Mouse (Mus musculus) cortical plate, adult 2 months (tissue): ENCODE measurements around the gene Olfr1412. TPM values are rescaled to one million over a fixed set of nuclear protein-coding genes. Genes with fewer than 3 reads are reported as not detected.

Experiments used
- H3K27ac ChIP-seq: fragments of 200-500 bp; 2 replicates; pipeline ENCODE4 v1.5.1; 2012; ENCODE audit warnings: low read length, control low read depth, inconsistent platforms; ENCODE audit not compliant: insufficient read depth
- H3K4me1 ChIP-seq: fragments of 200-500 bp; 2 replicates; pipeline ENCODE4 v1.6.1; 2011; ENCODE audit warnings: low read length; ENCODE audit not compliant: control insufficient read depth, insufficient read depth
- H3K4me3 ChIP-seq: fragments of 200-500 bp; 2 replicates; pipeline ENCODE4 v1.5.1; 2011; ENCODE audit warnings: mild to moderate bottlenecking, low read length, control low read depth; ENCODE audit not compliant: insufficient read depth
- CTCF ChIP-seq: fragments of 200-500 bp; IDR thresholded peaks from 2 replicates; pipeline ENCODE4 v1.5.1; 2011; ENCODE audit warnings: mild to moderate bottlenecking, control low read depth, low read length; ENCODE audit not compliant: insufficient read depth; ENCODE audit errors: extremely low read depth
- POLR2A ChIP-seq: fragments of 200-500 bp; IDR thresholded peaks from 2 replicates; pipeline ENCODE4 v1.6.1; 2011; ENCODE audit warnings: mild to moderate bottlenecking, low read length, control low read depth; ENCODE audit not compliant: insufficient read depth; ENCODE audit errors: extremely low read depth
- polyA plus RNA-seq: library from polyadenylated mRNA; depleted of rRNA; stranded (reverse); fragments of >200 nt; gene quantifications from 2 replicates; pipeline ENCODE4 v1.2.3, GENCODE M21; 2012; rRNA removed

Gene Olfr1412
- polyA plus RNA-seq: not detected in 2 replicates

- H3K27ac ChIP-seq: no peak within 1 kb of the TSS
- H3K4me3 ChIP-seq: no peak within 1 kb of the TSS
- TF ChIP-seq POLR2A (no peak), CTCF (no peak)
- no peaks in the 10 kb centered on the region for H3K4me1 ChIP-seq
Observed at GRCm38 (mm10) chr1:92585479-92585878, at the start of gene Olfr1412. TSS of gene Olfr1412 (plus strand) at chr1:92585779.

- no peaks in the 10 kb centered on the region for H3K4me1 ChIP-seq
- no peak overlapping the region for H3K4me3 ChIP-seq
- H3K27ac ChIP-seq: no peak overlapping the region
- TF ChIP-seq CTCF: no peak
- TF ChIP-seq POLR2A: no peak
Observed at GRCm38 (mm10) chr1:92536972-92537371, 48.6 kb upstream of the Olfr1412 start.

DNA sequence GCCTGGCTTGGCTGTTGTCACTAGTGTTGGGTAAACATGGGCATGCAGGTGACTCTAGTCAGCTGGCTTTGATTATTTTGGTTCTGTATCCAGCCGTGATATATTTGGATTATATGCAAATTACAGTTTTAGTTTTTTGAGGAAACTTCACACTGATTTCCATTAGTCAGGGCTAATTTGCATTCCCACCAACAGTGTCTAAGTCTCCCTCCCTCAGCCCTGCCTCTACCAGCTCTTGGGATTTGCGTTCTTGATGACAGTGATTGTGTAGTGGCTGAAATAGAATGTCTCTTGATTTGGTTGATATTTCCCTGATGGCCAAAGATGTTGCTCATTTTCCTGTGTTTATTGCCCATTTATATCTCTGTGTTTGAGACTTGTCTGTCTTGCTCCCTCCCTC lies 46.5 kb upstream of the Olfr1412 start:
- Histone ChIP-seq H3K27ac (no peak overlapping the region), H3K4me1 (no peaks in the 10 kb centered on the region), H3K4me3 (no peak overlapping the region)
- no peak for TF ChIP-seq POLR2A

DNA sequence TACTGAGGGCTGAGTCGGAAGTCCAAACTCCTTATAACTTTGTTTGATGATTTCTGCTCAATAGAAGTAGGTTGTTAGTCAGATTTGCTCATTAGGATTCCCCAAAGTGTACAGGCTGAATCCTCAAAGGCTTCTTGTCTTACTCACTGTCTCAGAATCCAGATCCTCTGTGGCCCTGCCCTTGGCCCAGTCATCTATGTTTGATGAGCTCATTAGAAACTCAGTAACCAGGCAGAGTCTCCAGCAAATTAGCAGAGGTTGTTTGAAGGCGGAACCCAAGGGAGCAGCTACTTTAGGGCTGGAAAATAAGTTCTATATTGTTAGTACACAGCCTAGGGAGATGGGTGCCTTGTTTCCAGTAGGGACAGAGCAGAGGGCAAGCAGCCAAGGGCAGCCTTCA lies 39.6 kb upstream of the Olfr1412 start:
- H3K4me3 ChIP-seq: no peak overlapping the region
- H3K27ac ChIP-seq: no peak overlapping the region
- no peaks in the 10 kb centered on the region for H3K4me1 ChIP-seq
- TF ChIP-seq POLR2A: no peak
- TF ChIP-seq CTCF: no peak

GRCm38 (mm10) chr1:92571022-92571421 lies 14.6 kb upstream of the Olfr1412 start, which contains the start of gene Olfr1413:
TSS of gene Olfr1413 (plus strand) at chr1:92571322.
- Histone ChIP-seq H3K4me1 (no peaks in the 10 kb centered on the region), H3K4me3 (no peak within 1 kb of the TSS), H3K27ac (no peak within 1 kb of the TSS)
- TF ChIP-seq POLR2A: no peak
- TF ChIP-seq CTCF: no peak

GRCm38 (mm10) chr1:92594111-92594510 lies 8.5 kb downstream of the Olfr1412 start, which contains the start of gene Olfr1411:
TSS of gene Olfr1411 (plus strand) at chr1:92594411.
- Histone ChIP-seq H3K27ac (no peak within 1 kb of the TSS), H3K4me3 (no peak within 1 kb of the TSS), H3K4me1 (no peaks in the 10 kb centered on the region)
- TF ChIP-seq POLR2A: no peak

DNA sequence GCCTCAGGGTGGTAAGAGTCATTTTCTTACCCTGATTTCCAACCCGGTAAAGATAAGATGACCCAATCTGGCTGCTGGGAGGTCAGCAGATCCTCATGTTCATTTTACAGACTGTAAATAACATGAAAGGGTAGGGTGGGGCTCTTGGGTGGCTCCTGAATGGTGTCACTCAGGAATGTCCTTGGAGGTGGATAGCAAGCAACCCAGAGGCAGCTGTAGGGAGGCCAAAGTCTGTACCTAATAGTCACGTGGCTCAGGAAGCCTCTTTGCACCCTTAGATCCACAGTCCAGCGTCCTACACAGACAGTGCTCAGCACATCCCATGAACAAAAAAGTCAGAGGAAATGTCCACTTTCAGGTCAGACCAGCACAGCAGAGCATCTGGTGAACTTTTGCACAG lies 10.4 kb downstream of the Olfr1412 start:
- Histone ChIP-seq H3K4me1 (no peaks in the 10 kb centered on the region), H3K4me3 (no peak overlapping the region), H3K27ac (no peak overlapping the region)
- TF ChIP-seq CTCF (no peak), POLR2A (no peak)

DNA sequence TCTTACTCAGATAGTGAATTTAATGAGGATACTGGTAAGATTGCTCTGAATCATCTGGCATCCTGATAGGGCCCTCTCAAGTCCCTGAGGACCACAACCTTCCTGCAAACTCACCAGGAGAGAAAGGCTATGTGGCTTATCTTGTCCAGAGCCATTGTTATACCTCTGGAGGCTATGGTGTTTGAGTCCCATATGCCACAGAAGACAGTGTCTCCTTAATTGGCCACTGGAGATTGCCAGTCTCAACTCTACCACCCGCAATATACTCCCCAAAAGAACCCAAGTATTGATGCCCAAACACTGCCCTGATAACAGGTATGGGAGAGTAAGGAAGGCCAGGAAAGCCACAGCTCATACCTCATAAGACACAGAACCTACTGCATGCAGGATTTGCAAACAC lies 19.9 kb downstream of the Olfr1412 start, which contains the start of gene Olfr1410:
Gene Olfr1410, plus strand, starts transcription at position 301 of the 400 bp plus-strand sequence.
- no peak for TF ChIP-seq CTCF
- TF ChIP-seq POLR2A: no peak

DNA sequence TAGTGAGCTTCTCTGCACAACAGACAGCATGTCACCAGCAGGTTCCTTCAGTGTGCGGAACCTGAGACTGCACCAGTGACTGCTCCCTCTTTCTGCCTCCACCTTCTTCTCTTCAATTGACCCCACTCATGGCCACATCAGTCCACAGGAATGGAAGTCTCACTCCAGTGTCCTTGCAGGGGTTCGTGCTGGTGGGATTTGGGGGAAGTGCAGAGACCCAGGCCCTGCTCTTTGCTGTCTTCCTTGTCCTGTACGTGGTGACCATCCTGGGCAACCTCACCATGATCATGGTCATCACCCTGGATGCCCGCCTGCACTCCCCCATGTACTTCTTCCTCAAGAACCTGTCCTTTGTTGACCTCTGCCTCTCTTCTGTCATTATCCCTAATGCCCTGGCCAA lies 22.1 kb downstream of the Olfr1412 start:
- no peak overlapping the region for H3K4me3 ChIP-seq
- H3K4me1 ChIP-seq: no peaks in the 10 kb centered on the region
- TF ChIP-seq CTCF (no peak), POLR2A (no peak)
- no peak overlapping the region for H3K27ac ChIP-seq

More for the DNA sequence above, 19.9 kb downstream of the Olfr1412 start, which contains the start of gene Olfr1410:
- no peak within 1 kb of the TSS for H3K27ac ChIP-seq
- no peaks in the 10 kb centered on the region for H3K4me1 ChIP-seq
- no peak within 1 kb of the TSS for H3K4me3 ChIP-seq

- Histone ChIP-seq H3K4me3 (no peak overlapping the region), H3K4me1 (no peaks in the 10 kb centered on the region), H3K27ac (no peak overlapping the region)
- TF ChIP-seq CTCF (peak; percentile 92), POLR2A (no peak)
Observed at GRCm38 (mm10) chr1:92611008-92611407, 25.4 kb downstream of the Olfr1412 start.

- TF ChIP-seq POLR2A (no peak), CTCF (no peak)
- no peaks in the 10 kb centered on the region for H3K4me1 ChIP-seq
- H3K27ac ChIP-seq: no peak overlapping the region
- H3K4me3 ChIP-seq: no peak overlapping the region
Observed at GRCm38 (mm10) chr1:92613175-92613574, 27.6 kb downstream of the Olfr1412 start.
